Mouse (Mus musculus) limb, embryonic 12.5 days (tissue): ENCODE results near the gene Ifna4. TPM values are rescaled to one million over a fixed set of nuclear protein-coding genes. Genes with fewer than 3 reads are reported as not detected.

Source experiments
- polyA plus RNA-seq: library from polyadenylated mRNA; unstranded; fragments of >200 nt; fragmentation: Nextera tagmentation; extraction: Ambion mirVana; gene quantifications from 2 replicates; pipeline ENCODE4 v1.2.1, GENCODE M21; 2016

The Ifna4 gene
- polyA plus RNA-seq, 1 experiment from 2014 or later: not detected

Other genes starting within 250 kb of the Ifna4 start
- gene Ifna9, start 249.5 kb upstream of the Ifna4 start, polyA plus RNA-seq: not detected in 2 replicates
- not detected in 2 replicates for gene Ifna12, start 238.5 kb upstream of the Ifna4 start, polyA plus RNA-seq
- gene C87499, start 207.4 kb upstream of the Ifna4 start, polyA plus RNA-seq: not detected in 2 replicates
- not detected in 2 replicates for gene Ifna13, start 197.4 kb upstream of the Ifna4 start, polyA plus RNA-seq
- not detected in 2 replicates for gene Ifna16, start 164.9 kb upstream of the Ifna4 start, polyA plus RNA-seq
- gene Ifna2, start 157.9 kb upstream of the Ifna4 start, polyA plus RNA-seq: not detected in 2 replicates
- gene Ifnab, start 150.5 kb upstream of the Ifna4 start, polyA plus RNA-seq: not detected in 2 replicates
- 1.4 and 2.8 TPM in 2 replicates for gene Gm26566, start 120.1 kb upstream of the Ifna4 start, polyA plus RNA-seq
- gene Klhl9, start 119.4 kb upstream of the Ifna4 start, polyA plus RNA-seq: 130 and 140 TPM in 2 replicates
- not detected in 2 replicates for gene Gm13271, start 87.0 kb upstream of the Ifna4 start, polyA plus RNA-seq
- gene Gm13283, start 81.7 kb upstream of the Ifna4 start, polyA plus RNA-seq: 0.41 and 0.81 TPM in 2 replicates
- gene Gm13290, start 68.0 kb upstream of the Ifna4 start, polyA plus RNA-seq: 0.66 and 0.87 TPM in 2 replicates
- not detected in 2 replicates for gene Gm13289, start 64.9 kb upstream of the Ifna4 start, polyA plus RNA-seq
- gene Gm13272, start 62.0 kb upstream of the Ifna4 start, polyA plus RNA-seq: 0.40 TPM in 1 of 2 replicates, not detected in the other
- 0.30 and 0.32 TPM in 2 replicates for gene Ifnz, start 59.7 kb upstream of the Ifna4 start, polyA plus RNA-seq
- gene Gm13276, start 56.2 kb upstream of the Ifna4 start, polyA plus RNA-seq: not detected in 2 replicates
- not detected in 2 replicates for gene Gm13277, start 53.2 kb upstream of the Ifna4 start, polyA plus RNA-seq
- gene Gm13278, start 50.3 kb upstream of the Ifna4 start, polyA plus RNA-seq: not detected in 2 replicates
- not detected in 2 replicates for gene Gm13275, start 47.4 kb upstream of the Ifna4 start, polyA plus RNA-seq
- not detected in 2 replicates for gene Gm13279, start 44.5 kb upstream of the Ifna4 start, polyA plus RNA-seq
- 0.18 and 0.88 TPM in 2 replicates for gene Gm13285, start 42.2 kb upstream of the Ifna4 start, polyA plus RNA-seq
- not detected in 2 replicates for gene Gm13287, start 38.6 kb upstream of the Ifna4 start, polyA plus RNA-seq
- gene Gm13288, start 36.3 kb upstream of the Ifna4 start, polyA plus RNA-seq: 0.08 and 0.22 TPM in 2 replicates
- not detected in 2 replicates for gene Ifna7, start 25.6 kb upstream of the Ifna4 start, polyA plus RNA-seq
- gene Ifna11, start 21.9 kb upstream of the Ifna4 start, polyA plus RNA-seq: not detected in 2 replicates
- gene Ifna6, start 14.4 kb upstream of the Ifna4 start, polyA plus RNA-seq: not detected in 2 replicates
- gene Ifna5, start 6.3 kb upstream of the Ifna4 start, polyA plus RNA-seq: not detected in 2 replicates
- gene Ifna1, start 8.2 kb downstream of the Ifna4 start, polyA plus RNA-seq: not detected in 2 replicates
- gene Ifne, start 38.3 kb downstream of the Ifna4 start, polyA plus RNA-seq: not detected in 2 replicates